Mouse (Mus musculus) c-Kit-positive CD71-negative TER-119-negative erythroid progenitor cells, embryonic 14.5 days (primary cell): ENCODE results near the gene Cideb.
"Not testable (repeated sequence)": the region's sequence is repeated elsewhere in the genome, so short reads cannot be mapped to it uniquely, and the experiment has no call there.

Experiments
- DNase-seq: peaks from one replicate; pipeline ENCODE4 v3.0.0-alpha.2; 2013; ENCODE audit warnings: low read depth

The Cideb gene

DNA sequence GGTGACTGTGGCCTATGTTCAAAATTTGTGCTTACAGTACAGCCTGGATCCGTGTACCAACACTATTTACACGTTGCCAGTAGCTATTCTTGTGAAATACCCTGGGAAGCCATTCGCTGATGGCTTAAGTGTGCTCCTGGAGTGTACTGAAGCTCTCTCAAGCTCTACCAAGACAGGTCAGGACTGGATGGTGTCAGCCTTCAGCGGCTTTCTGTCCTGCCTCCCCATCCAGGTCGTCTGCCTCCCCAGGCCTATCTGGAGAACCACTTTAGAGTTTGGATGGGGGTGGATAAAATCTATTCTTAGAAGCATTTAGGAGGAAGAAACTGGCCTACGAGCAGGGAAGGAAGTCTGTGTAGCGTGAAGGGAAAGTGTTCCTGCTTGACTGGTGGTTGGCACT, 4.9 kb upstream of the Cideb start:
- DNase-seq: no peak

- DNase-seq: no peak
Measured at GRCm38 (mm10) chr14:55762001-55762821, 4.0 kb upstream of the Cideb start.

DNA sequence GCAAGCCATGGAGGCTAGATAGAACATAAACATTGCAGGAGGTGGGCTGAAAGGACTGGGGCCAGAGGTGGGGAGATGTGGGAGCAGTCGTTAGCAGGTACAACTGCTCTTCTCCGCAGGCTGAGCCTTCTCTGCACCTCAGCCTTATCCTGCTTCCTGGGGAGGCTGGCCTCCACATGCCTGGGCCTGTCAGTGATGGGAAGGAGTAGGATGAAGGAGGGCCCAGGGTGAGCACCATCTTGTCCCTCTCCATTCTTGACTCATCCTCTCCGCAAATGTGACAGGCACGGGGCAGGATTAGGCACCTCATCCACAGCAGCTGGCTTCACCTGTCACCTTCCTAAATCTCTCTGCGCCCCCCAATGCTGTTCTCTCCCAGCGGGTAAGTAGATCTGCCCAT, 2.9 kb upstream of the Cideb start, which contains the start of gene Ltb4r2:
TSS of gene Ltb4r2 (plus strand) at position 266 of the 400 bp plus-strand sequence.
- DNase-seq: no peak

DNA sequence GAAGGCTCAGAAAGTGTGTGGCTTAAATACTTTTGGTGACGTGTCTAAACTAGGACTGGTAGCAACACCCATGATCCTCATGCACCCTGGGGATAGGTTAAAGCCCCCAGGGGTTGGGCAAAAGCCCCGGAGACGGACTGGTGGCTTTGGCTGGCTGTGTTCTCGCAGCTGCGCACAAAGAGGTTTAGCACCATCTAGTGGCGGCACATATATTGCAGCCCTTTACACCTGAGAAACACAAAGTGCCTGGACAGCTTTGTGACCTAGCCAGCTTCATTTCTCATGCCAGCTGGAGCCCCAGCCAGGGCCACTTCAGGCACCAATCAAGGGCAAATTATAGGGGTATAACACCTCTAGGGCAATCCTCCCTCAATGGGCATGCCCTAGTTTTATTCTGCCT, 1.9 kb upstream of the Cideb start:
- DNase-seq: not testable (repeated sequence)

DNA sequence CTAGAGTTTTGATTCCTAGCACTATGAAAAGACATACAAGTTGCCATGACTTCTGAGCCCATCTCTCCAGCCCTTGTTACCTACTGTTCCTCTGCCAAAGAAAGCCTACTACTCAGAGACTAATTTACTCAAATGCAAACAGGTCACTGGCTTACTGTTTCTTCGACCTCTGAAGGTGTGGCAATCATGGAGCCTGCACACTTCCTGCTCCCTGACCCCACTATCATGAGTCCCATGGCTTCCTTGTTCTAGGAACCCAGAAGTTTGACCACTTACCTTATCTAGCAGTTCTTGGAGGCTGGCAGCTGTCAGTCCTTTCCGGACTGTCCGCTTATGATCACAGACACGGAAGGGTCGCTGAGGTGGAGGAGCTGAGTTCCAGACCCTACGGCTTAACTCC, 692 bp downstream of the Cideb start:
- DNase-seq: no peak

DNA sequence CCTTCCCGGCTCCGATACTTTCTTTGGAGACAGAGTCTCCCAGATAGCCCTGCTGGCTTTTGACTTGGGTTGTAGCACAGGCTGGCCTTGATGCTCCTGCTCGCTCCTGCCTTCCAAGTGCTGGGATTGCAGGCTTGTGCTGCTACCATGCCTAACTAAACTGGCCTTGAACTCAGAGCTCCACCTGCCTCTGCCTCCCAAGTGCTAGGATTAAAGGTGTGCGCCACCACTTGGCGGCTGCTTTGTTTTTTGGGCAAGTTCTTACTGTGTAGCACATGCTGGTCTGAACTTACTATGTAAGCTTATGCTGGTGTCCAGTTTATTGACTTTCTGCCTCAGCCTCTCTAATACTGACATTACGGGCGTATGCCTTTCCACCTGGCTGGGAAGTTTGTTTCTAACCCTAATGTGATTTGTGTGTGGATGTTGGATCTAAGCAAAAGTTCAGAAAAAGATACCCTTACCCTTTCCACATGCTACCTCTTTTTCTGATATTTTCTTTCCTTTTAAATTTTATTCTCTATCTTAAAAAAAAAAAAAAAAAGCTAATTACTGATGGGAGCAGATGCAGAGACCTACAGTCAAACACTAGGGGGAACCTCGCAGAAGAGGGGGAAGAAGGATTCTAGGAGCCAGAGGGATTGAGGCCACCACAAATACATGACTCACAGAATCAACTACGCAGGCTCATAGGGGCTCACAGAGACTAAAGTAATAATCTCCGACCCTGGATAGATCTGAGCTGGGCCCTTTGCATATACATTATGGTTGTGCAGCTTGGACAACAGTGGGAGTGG, 11.0 kb downstream of the Cideb start:
- DNase-seq: no peak

DNA sequence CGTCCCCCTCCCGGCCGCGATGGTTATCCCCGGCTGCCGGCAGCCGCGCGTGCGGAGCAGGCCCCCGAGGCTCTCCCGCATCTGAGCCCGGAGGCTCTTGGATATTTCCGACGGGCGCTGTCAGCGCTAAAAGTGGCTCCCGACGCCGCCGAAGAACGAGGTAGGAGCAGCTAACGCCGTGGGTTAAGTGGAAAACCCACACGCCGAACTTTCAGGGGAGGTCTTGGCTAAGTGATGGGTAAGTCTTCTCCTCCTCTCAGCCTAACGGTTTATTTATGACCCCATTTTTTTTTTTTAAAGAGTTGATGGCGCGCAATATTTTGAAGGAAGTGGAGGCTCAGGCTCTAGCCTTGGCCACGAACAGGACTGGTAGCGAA, 12.4 kb downstream of the Cideb start:
- no peak for DNase-seq

GRCm38 (mm10) chr14:55745180-55745860, 12.9 kb downstream of the Cideb start, which contains the start of the genes Dhrs1 and Nop9:
Dhrs1 (minus strand) TSS chr14:55745690.
Nop9 (plus strand) TSS chr14:55745693.
- peak; percentile 74 for DNase-seq

GRCm38 (mm10) chr14:55743711-55744110, 14.5 kb downstream of the Cideb start:
- DNase-seq: peak; percentile 85

- DNase-seq: no peak
Measured at GRCm38 (mm10) chr14:55737086-55737687, 21.1 kb downstream of the Cideb start.

DNA sequence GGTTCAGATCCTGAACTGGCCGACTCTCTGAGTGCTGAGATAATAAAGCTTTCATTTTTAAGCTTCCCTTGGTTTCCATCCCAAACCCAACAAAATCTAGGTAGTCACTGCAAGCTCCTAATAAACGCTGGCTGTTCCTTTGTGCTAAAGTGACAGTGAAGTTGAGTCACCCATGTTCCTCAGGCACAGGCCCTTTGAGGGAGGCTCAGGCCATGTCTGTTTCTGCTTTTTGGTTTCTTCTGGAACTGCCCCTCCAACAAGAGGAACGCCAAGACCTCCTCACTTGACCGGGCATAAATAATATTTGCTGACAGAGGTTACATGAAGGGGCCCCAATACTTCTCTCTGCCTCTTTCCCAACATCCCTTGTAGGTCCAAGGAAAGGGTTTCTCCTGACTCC, 22.5 kb downstream of the Cideb start:
- no peak for DNase-seq

GRCm38 (mm10) chr14:55735334-55735733, 22.9 kb downstream of the Cideb start:
- DNase-seq: no peak

GRCm38 (mm10) chr14:55734869-55735268, 23.4 kb downstream of the Cideb start:
- DNase-seq: no peak

DNA sequence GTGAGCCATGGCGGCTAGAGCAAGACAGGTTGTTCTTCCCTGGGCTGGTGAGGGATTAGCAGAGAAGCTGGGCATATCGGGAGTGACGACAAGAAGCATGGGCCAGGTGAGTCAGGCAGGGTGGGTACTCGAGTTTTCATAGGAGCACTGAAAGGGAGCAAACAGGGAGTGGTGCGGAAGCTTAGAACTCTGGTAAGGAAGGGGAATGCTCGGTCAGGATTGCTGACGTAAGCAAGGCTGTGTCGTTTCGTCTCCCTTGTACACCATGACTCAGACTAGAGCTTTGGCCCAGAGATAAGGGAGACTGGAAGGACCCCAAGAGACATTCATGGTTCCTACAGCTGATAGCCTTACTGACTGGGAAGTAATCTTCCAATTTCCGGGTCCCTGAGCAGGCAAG, 24.4 kb downstream of the Cideb start:
- no peak for DNase-seq

DNA sequence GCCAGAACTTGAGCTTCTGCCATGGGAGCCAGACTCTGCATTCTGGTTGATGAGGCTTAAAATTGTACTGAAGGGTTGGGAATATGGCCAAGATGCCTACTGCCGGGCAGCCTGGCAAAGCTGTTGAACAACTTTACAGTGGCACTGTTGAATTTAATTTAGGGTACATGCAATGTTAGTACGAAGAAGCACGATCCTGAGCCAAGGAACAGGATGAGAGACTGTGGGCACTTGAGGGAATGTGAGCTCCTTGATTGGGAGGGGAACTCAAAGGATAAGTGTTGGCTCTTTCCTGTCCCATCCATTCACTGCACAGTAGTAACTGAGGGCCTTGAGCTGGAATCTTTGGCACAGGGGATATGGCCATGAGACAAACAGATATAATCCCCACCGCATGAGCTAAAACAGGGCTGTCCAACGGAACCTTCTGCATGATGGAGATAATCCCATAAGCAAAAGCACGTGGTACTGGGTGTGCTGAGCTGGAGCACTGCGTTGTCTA, 27.7 kb downstream of the Cideb start:
- DNase-seq: no peak

- no peak for DNase-seq
Measured at GRCm38 (mm10) chr14:55730116-55730515, 28.1 kb downstream of the Cideb start.

- DNase-seq: no peak
Measured at GRCm38 (mm10) chr14:55727889-55728685, 30.2 kb downstream of the Cideb start.

DNA sequence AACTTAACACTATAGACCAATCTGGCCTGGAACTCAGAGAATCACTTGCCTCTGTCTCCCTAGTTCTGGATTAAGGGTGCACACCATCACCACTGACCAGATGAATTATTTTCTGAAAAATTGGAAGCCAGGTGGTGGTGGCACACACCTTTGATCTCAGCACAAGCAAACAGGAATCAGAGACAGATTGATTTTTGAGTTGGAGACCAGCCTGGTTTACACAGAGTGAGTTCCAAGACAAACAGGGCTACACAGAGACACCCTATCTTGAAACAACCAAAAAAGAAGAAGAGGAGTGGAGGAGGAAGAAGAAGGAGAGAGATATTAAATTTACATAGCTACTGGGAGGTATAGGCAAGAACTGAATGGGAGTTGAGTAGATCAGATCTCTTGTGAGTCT, 32.0 kb downstream of the Cideb start:
- no peak for DNase-seq

DNA sequence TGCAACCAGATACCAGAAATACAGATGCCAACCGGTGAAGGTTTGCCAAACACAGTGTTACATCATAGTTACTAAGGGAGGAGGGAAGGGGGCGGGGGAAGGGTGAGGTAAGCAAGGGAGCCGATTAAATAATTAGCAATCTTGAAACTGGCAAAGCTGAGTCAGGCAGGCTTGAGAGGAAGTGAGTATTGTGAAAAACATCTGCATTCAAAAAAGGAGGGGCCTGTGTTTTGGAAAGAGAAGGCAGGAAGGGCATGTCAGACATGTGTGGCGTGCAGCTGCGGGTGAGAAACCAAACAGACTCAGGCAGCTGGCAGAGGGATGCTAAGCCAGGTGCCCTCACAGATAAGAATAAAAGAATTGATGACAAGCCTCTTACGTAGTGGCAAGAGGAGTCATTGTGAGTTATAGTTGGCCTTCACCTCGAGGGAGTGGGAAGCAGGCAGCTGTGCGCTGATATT, 33.8 kb downstream of the Cideb start:
- DNase-seq: peak; percentile 72

DNA sequence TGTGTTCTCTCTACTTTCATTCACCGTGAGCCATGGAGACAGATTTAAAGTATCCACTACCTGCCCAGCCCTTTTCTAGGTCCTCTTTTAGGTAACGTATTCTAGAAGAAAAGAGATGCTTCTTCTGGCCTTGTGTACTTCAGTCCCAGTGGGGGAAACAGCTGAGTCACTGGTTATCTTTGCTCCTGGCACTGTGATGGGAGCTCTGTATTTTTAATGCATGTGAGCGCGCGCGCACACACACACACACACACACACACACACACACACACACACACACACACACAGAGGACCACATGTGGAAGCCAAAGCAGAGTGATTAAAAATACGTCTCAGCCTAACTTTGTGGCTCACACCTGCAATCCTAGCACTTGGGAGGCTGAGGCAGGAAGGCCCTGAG, 34.8 kb downstream of the Cideb start:
- DNase-seq: no peak

GRCm38 (mm10) chr14:55722438-55722945, 35.8 kb downstream of the Cideb start:
- no peak for DNase-seq
